Comparison of ENCODE assay signal across 14 mouse cellular contexts in genomic region chr2:153433859-153434258, GRCm38 (mm10). TPM values are rescaled to one million over a fixed set of nuclear protein-coding genes. Genes with fewer than 3 reads are reported as not detected.
DNase-seq lines count a peak whose midpoint lies in the region; ATAC-seq and TF ChIP-seq lines count a peak whose summit lies in the region.
"Had no signal": no experiment of that assay in that cellular context is flagged by ENCODE, and none has a peak within 500 bp of the region (broad histone marks: within the 10 kb centered on the region; RNA-seq: fewer than 3 reads in every experiment).

No protein-coding gene starts in this region.

- peaks cover 74% of the 10 kb centered on the region for H3K36me3 ChIP-seq in forebrain, embryonic 10.5 days (replicated peaks)
- H3K36me3 ChIP-seq in forebrain, embryonic 13.5 days (ENCODE audit: poor library complexity, severe bottlenecking), result peaks cover 76% of the 10 kb centered on the region
- peaks cover 69% of the 10 kb centered on the region for H3K36me3 ChIP-seq in hindbrain, embryonic 12.5 days
- H3K36me3 ChIP-seq in hindbrain, embryonic 11.5 days (ENCODE audit: control insufficient read depth, insufficient read depth, low read length), result no peaks in the 10 kb centered on the region; the same call in 1 of the 2 replicates
- peaks cover 54% of the 10 kb centered on the region for H3K36me3 ChIP-seq in midbrain, embryonic 12.5 days
- 0 out of 2 replicates have a peak, but pooled peaks cover 2% of the 10 kb centered on the region for H3K36me3 ChIP-seq in midbrain, embryonic 11.5 days (ENCODE audit: control insufficient read depth, insufficient read depth, low read length)
- no peaks in the 10 kb centered on the region; the same call in none of the 2 replicates for H3K36me3 ChIP-seq in stomach, postnatal 0 days (ENCODE audit: control insufficient read depth, insufficient read depth, low read length)

- TF ChIP-seq EP300 in stomach, postnatal 0 days (optimal IDR thresholded peaks at IDR 0.05), result no peak

- H3K4me1 ChIP-seq in forebrain, embryonic 10.5 days, result peaks cover 67% of the 10 kb centered on the region
- peaks cover 57% of the 10 kb centered on the region for H3K4me1 ChIP-seq in forebrain, embryonic 13.5 days
- H3K4me1 ChIP-seq in hindbrain, embryonic 12.5 days, result peaks cover 65% of the 10 kb centered on the region
- H3K4me1 ChIP-seq in hindbrain, embryonic 11.5 days (replicated peaks; ENCODE audit: control insufficient read depth, insufficient read depth, low read length), result peaks cover 21% of the 10 kb centered on the region
- peaks cover 59% of the 10 kb centered on the region for H3K4me1 ChIP-seq in midbrain, embryonic 12.5 days
- H3K4me1 ChIP-seq in midbrain, embryonic 11.5 days (ENCODE audit: control insufficient read depth, insufficient read depth, low read length), result peaks cover 43% of the 10 kb centered on the region
- peaks cover 30% of the 10 kb centered on the region for H3K4me1 ChIP-seq in stomach, postnatal 0 days (replicated peaks; ENCODE audit: control insufficient read depth, insufficient read depth)

- no peaks in the 10 kb centered on the region for H3K27me3 ChIP-seq in forebrain, embryonic 10.5 days (ENCODE audit: poor library complexity, severe bottlenecking)
- no peaks in the 10 kb centered on the region for H3K27me3 ChIP-seq in forebrain, embryonic 13.5 days
- H3K27me3 ChIP-seq in hindbrain, embryonic 12.5 days, result no peaks in the 10 kb centered on the region
- no peaks in the 10 kb centered on the region for H3K27me3 ChIP-seq in hindbrain, embryonic 11.5 days (ENCODE audit: control insufficient read depth, insufficient read depth, low read length)
- H3K27me3 ChIP-seq in midbrain, embryonic 12.5 days, result no peaks in the 10 kb centered on the region
- no peaks in the 10 kb centered on the region for H3K27me3 ChIP-seq in midbrain, embryonic 11.5 days (ENCODE audit: control insufficient read depth, insufficient read depth, low read length)
- no peaks in the 10 kb centered on the region for H3K27me3 ChIP-seq in stomach, postnatal 0 days (ENCODE audit: control insufficient read depth, insufficient read depth, low read length)
- H3K27me3 ChIP-seq: embryonic facial prominence, embryonic 13.5 days had no signal

- no peak for TF ChIP-seq CTCF in stomach, postnatal 0 days (IDR thresholded peaks at IDR 0.05; ENCODE audit: low read depth)

- H3K9ac ChIP-seq in forebrain, embryonic 13.5 days, result no peak overlapping the region
- H3K9ac ChIP-seq in hindbrain, embryonic 12.5 days, result no peak overlapping the region
- H3K9ac ChIP-seq in hindbrain, embryonic 11.5 days (ENCODE audit: low read depth, low read length), result no peak overlapping the region
- H3K9ac ChIP-seq in midbrain, embryonic 12.5 days (replicated peaks), result no peak overlapping the region
- no peak overlapping the region for H3K9ac ChIP-seq in midbrain, embryonic 11.5 days (ENCODE audit: low read length)
- no peak overlapping the region for H3K9ac ChIP-seq in stomach, postnatal 0 days (ENCODE audit: low read length)
- H3K9ac ChIP-seq: embryonic facial prominence, embryonic 13.5 days had no signal

- H3K9me3 ChIP-seq in forebrain, embryonic 10.5 days, result no peaks in the 10 kb centered on the region
- H3K9me3 ChIP-seq in forebrain, embryonic 13.5 days (replicated peaks), result no peaks in the 10 kb centered on the region
- no peaks in the 10 kb centered on the region for H3K9me3 ChIP-seq in hindbrain, embryonic 12.5 days (replicated peaks)
- H3K9me3 ChIP-seq in hindbrain, embryonic 11.5 days (ENCODE audit: control insufficient read depth, low read length), result no peaks in the 10 kb centered on the region
- no peaks in the 10 kb centered on the region for H3K9me3 ChIP-seq in midbrain, embryonic 12.5 days
- no peaks in the 10 kb centered on the region for H3K9me3 ChIP-seq in midbrain, embryonic 11.5 days (ENCODE audit: control insufficient read depth, low read length)
- no peaks in the 10 kb centered on the region for H3K9me3 ChIP-seq in stomach, postnatal 0 days (ENCODE audit: control insufficient read depth, low read length)
- H3K9me3 ChIP-seq: embryonic facial prominence, embryonic 13.5 days had no signal

- H3K4me3 ChIP-seq in forebrain, embryonic 10.5 days, result no peak overlapping the region
- H3K4me3 ChIP-seq in forebrain, embryonic 13.5 days, result no peak overlapping the region
- H3K4me3 ChIP-seq in hindbrain, embryonic 12.5 days, result no peak overlapping the region
- H3K4me3 ChIP-seq in hindbrain, embryonic 11.5 days (ENCODE audit: low read depth, low read length), result no peak overlapping the region
- no peak overlapping the region for H3K4me3 ChIP-seq in midbrain, embryonic 12.5 days
- H3K4me3 ChIP-seq in midbrain, embryonic 11.5 days (ENCODE audit: low read depth, low read length), result no peak overlapping the region
- no peak overlapping the region for H3K4me3 ChIP-seq in stomach, postnatal 0 days (ENCODE audit: low read depth, low read length)
- H3K4me3 ChIP-seq: embryonic facial prominence, embryonic 13.5 days had no signal

- ATAC-seq in forebrain, embryonic 13.5 days, result no peak
- no peak for ATAC-seq in hindbrain, embryonic 12.5 days (ENCODE audit: low FRiP score)
- ATAC-seq in hindbrain, embryonic 11.5 days (ENCODE audit: low FRiP score), result no peak
- ATAC-seq in midbrain, embryonic 12.5 days (ENCODE audit: low FRiP score, low read depth), result no peak
- no peak for ATAC-seq in midbrain, embryonic 11.5 days (ENCODE audit: low FRiP score)
- no peak for ATAC-seq in stomach, postnatal 0 days (ENCODE audit: low FRiP score, low TSS enrichment)

- DNase-seq in forebrain, embryonic 10.5 days (ENCODE audit: extremely low spot score, low spot score), result no peak
- DNase-seq in hindbrain, embryonic 11.5 days (ENCODE audit: low spot score), result no peak
- no peak for DNase-seq in midbrain, embryonic 11.5 days (ENCODE audit: low spot score, missing footprints)
- DNase-seq in stomach, postnatal 0 days (ENCODE audit: low spot score), result no peak
- no peak for DNase-seq in layer of hippocampus, adult 9-11 months
- DNase-seq: adrenal gland, postnatal 36 days; cerebellum, adult 2 months had no signal

- WGBS in forebrain, embryonic 10.5 days, result 77% methylated on average over 3 of the region's 3 CpGs
- WGBS in forebrain, embryonic 13.5 days, result 39% methylated on average over 3 of the region's 3 CpGs
- 57% methylated on average over 3 of the region's 3 CpGs for WGBS in hindbrain, embryonic 12.5 days
- 60% methylated on average over 3 of the region's 3 CpGs for WGBS in hindbrain, embryonic 11.5 days
- 74% methylated on average over 3 of the region's 3 CpGs for WGBS in midbrain, embryonic 12.5 days
- 75% methylated on average over 3 of the region's 3 CpGs for WGBS in midbrain, embryonic 11.5 days
- WGBS in stomach, postnatal 0 days, result 43% methylated on average over 3 of the region's 3 CpGs

- H3K27ac ChIP-seq in forebrain, embryonic 10.5 days, result peak overlapping the region; percentile 85; the same call in 1 of the 2 replicates
- no peak overlapping the region for H3K27ac ChIP-seq in forebrain, embryonic 13.5 days
- H3K27ac ChIP-seq in hindbrain, embryonic 12.5 days, result peak overlapping the region; percentile 12; the same call in 1 of the 2 replicates
- no peak overlapping the region; the same call in 1 of the 2 replicates for H3K27ac ChIP-seq in hindbrain, embryonic 11.5 days (ENCODE audit: low read depth, low read length)
- 0 out of 2 replicates have a peak overlapping the region, but pooled peaks have one; percentile 8 for H3K27ac ChIP-seq in midbrain, embryonic 12.5 days (replicated peaks)
- no peak overlapping the region for H3K27ac ChIP-seq in midbrain, embryonic 11.5 days (ENCODE audit: low read depth, low read length)
- H3K27ac ChIP-seq in stomach, postnatal 0 days (replicated peaks), result peak overlapping the region; percentile 53
- H3K27ac ChIP-seq: macrophage had no signal

- H3K4me2 ChIP-seq in forebrain, embryonic 13.5 days, result no peak overlapping the region
- H3K4me2 ChIP-seq in hindbrain, embryonic 12.5 days (replicated peaks), result no peak overlapping the region
- H3K4me2 ChIP-seq in hindbrain, embryonic 11.5 days (replicated peaks; ENCODE audit: low read depth, low read length), result no peak overlapping the region
- no peak overlapping the region for H3K4me2 ChIP-seq in midbrain, embryonic 12.5 days (replicated peaks)
- no peak overlapping the region for H3K4me2 ChIP-seq in midbrain, embryonic 11.5 days
- H3K4me2 ChIP-seq in stomach, postnatal 0 days (replicated peaks; ENCODE audit: low read depth), result no peak overlapping the region
- H3K4me2 ChIP-seq: embryonic facial prominence, embryonic 13.5 days had no signal

RNA-seq across cellular contexts. Expression of gene 4930404H24Rik, which starts 58.7 kb away (rescaled TPM):
- polyA plus RNA-seq in forebrain, embryonic 10.5 days (2016; fragmentation: Nextera tagmentation; extraction: Ambion mirVana), result not detected in 2 replicates
- not detected in 2 replicates for polyA plus RNA-seq in forebrain, embryonic 13.5 days (2015; fragmentation: Nextera tagmentation; extraction: Ambion mirVana)
- polyA plus RNA-seq in hindbrain, embryonic 12.5 days (2016; fragmentation: Nextera tagmentation; extraction: Ambion mirVana), result not detected in 2 replicates
- not detected in 2 replicates for polyA plus RNA-seq in hindbrain, embryonic 11.5 days (2014; fragmentation: Nextera tagmentation; extraction: Ambion mirVana)
- polyA plus RNA-seq in midbrain, embryonic 12.5 days (2016; fragmentation: Nextera tagmentation; extraction: Ambion mirVana), result not detected in 2 replicates
- polyA plus RNA-seq in midbrain, embryonic 11.5 days (2014; fragmentation: Nextera tagmentation; extraction: Ambion mirVana), result not detected in 2 replicates
- not detected in 2 replicates for polyA plus RNA-seq in stomach, postnatal 0 days (2015; fragmentation: Nextera tagmentation; extraction: Ambion mirVana)
- polyA plus RNA-seq: cerebellum, adult 2 months; embryonic facial prominence, embryonic 13.5 days; macrophage; neural tube, embryonic 11.5 days; urinary bladder, adult 2 months had no signal

Comparison
In these comparisons a context has a peak if more than half of its experiments do, and no peak if none do; other contexts are left out.
1. H3K27ac ChIP-seq: peak in forebrain, embryonic 10.5 days (single experiment), hindbrain, embryonic 12.5 days (single experiment), midbrain, embryonic 12.5 days (single experiment) and stomach, postnatal 0 days (single experiment); none in forebrain, embryonic 13.5 days (single experiment), hindbrain, embryonic 11.5 days (single experiment) and midbrain, embryonic 11.5 days (single experiment).